Mouse (Mus musculus) embryo, embryonic 9.5 days (tissue): ENCODE results near the gene Tgoln1.

Experiments used
- DNase-seq: peaks from one replicate; pipeline ENCODE4 v3.0.0-alpha.2; 2017; ENCODE audit errors: extremely low spot score

Tgoln1 gene

DNA sequence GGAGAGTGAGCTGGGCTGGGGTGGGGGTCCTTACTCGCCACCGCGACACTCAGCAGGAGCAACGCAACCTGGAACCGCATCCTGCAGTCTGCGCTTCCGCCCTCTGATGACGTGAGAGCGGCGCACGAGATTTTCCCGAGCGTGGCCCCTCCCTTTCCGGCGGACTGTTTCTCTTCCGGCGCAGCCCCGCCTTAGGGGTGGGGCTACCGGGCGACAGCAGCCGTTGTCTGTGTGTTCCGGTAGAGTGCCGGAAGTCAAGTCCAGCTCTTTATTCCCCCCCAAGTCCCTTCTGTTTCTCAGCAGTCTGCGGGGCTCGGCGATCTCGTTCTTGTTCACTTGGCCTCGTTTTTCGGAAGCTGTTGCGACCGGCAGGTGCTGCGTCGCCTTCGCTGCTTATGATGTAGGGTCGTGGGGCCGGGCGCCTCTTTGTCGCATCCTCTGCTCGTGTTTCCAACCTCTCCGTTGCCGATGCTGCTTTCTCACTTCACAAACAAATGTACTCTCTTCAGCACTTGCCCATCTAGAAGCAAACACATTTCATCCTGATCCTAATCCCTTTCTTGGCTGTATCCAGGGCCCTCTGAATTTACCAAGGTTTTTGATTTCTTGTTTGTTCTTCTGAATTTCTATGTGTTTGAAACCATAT, at the start of gene Tgoln1:
TSS of gene Tgoln1 (minus strand) at position 358 of the 646 bp plus-strand sequence.
- DNase-seq, result peak; percentile 91

DNA sequence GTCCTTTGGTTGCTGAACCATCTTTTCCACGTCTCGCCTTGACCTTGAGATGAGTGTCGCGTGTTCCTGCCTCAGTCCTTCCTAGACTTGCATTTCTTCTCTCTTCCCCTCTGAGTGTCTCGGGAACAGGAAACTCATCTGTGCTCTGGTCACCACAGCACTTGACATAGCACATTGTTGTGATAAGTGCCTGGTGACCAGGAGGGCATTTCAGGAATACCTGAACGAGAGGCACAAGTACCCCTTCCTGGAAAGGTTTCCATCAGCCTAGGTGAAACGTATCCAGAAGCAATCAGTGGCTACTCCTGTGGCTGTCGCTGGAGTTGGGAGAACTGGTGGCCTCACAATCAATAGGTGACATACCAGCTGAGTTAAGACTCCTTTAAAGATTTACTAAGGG, 47.5 kb upstream of the Tgoln1 start:
- no peak for DNase-seq

DNA sequence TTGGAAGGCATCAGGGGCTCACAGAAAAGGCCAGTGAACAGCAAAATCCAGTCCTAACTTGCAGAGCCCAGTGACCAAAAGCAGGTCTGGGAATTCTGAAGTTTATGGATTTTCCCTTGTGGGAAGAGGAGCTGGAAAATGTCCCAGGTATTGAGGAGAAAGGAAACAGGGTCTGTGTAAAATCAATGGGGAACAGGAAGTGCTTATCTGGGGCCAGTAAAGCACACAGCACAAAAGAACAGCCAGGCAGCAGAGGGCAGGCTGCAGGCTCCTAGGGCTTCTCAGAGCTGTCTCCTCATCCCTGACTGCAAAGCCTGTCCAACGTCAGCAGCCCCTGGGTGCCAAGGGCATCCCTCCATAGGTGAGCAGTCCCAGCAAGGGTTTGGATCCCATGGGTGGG, 46.2 kb upstream of the Tgoln1 start:
- no peak for DNase-seq

DNA sequence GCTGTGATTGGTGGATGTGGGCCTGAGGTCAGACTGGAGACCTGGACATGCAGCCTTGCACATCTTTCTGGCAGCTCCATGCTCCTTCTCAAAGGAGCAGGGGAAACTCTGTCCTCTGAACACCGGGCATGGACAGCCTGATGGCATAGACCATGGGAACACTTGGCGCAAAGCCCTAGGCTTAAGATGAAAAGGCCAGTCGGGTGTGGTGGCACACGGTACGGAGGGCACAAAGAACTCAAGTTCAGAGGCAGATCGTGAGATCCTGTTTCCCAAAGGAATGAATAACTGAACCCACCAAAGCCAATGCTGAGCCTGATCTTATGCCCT, 43.6 kb upstream of the Tgoln1 start:
- DNase-seq, result no peak

DNA sequence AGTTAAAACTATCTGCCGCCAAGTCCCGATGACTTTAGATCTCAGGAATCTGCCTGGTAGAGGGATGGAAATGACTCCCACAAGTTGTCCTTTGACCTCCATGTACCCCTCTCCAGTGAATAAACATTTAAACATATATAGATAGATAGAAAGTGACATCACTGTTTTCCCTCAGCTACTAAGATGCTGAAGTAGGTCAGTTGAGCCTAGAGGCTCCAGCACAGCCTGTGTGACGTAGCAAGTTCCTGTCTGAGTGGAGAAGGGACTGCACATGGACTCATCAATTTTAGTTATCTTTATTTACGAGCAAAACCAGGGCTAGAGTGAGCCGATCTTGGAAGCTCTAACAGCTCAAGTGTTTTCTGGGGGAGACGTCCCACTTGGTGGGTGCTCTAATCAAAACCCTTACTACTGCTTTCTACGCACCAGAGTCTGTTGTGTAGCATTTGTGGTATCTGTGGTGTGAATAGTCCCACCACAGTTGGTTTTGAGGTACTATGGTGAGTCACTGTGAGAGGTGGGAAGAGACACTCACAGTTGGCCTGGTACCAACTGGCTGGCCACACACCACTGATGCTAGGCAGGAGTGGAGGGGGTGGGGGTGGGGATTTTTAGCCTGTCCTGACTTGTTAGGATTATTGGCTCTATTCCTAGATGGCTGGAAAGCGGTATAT, 43.1 kb upstream of the Tgoln1 start:
- DNase-seq, result no peak

DNA sequence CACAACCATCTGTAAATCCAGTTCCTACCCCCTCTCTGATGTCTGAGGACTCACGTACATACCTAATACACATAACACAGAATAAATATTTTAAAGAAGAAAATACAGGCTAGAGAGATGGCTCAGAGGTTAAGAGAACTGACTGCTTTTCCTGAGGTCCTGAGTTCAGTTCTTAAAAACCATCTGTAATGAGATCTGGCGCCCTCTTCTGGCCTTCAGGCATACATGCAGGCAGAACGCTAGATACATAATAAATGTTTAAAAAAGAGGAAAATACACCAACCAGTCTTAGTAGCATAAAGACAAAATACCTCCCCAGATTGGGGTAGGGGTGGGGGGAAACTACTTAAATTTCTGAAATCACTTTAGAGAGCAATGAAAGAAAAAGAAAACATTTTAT, 41.2 kb upstream of the Tgoln1 start:
- DNase-seq, result no peak

DNA sequence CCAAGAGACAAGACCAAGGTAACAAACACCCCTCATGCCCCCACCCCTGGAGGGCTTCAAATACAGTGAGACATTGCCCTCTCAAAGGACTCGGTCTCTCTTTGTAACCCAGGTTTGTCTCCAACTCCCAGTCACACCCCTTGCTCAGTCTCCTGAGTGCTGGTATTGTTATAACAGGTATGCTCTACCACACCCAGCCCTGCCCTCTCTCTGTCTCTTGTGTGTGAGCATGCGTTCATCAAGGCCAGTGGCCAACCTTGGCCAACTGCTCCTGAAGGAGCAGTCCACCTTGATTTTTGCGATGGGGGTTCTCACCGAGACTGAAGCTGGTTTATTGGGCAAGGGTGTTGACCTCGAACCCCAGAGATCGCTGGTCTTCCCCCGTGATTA, 39.2 kb upstream of the Tgoln1 start:
- DNase-seq, result no peak

DNA sequence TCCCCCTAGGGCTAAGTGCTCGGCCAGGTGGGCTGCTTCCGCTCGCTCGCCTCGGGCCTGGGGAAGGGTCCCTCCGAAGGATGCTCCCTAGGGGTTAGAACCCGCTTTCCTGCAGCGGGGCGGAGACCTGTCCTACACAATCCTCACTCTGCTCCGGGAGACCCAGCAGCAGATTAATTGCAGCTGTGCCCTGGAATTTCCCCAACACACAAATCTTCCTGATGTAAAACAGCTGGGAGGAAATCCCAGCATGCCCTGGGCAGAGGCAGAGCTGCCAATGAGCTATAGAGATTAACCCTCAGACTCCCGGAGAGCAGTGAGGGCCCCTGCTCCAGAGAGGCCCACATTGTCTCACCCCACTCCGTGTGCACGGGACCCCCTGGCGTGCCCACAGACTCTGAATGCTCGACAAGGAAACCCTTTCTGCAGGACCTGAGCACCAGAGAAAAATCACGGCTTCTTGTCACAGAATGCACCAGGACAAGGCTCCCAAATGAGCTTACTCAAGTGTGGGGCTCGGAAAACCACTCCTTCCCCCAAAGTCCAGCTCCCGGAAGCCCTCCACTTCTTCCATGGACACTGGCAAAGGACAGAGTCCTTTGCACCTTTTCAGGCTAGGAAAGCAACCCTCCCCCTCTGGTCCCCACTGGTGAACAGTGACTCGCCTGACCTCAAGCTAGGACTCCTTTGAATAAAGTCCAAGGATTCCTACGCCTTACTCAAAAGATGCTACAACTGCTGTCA, 38.7 kb upstream of the Tgoln1 start:
- DNase-seq, result peak; percentile 72

DNA sequence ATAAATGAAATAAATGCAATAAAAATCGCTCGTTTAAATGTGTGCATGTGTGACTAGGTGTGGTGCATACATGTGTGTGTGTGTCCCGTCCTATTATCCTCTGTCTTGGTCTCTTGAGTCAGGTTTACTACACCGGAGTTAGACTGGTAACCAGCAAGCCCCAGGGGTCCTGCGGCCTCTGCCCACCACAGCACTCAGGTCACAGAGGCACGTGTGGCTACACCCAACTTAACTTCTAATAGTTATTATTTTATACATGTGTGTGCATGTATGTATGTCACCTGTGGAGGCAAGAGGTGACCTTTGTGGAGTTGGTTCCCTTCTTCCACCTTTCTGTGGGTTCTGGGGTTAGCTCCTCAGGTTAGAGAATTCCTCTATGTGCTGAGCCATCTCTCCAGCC, 37.6 kb upstream of the Tgoln1 start:
- DNase-seq, result no peak

DNA sequence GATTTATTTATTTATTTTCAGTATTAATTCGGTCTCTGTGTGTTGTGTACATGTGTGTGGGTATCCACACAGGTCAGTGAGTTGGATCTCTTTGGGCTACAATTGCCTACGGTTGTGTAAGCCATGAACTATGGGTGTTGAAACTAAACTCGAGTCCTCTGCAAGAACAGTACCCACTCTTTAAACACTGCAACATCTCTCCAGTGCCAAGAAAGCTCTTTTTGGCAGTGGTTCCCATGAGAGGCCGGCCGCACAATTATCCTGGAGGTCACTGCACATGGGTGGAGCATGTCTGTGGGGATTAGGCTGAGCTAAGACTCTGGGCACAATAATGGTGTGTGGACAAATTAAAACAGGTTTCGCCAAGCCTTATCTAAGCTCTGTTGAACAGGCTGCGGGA, 36.6 kb upstream of the Tgoln1 start:
- no peak for DNase-seq

DNA sequence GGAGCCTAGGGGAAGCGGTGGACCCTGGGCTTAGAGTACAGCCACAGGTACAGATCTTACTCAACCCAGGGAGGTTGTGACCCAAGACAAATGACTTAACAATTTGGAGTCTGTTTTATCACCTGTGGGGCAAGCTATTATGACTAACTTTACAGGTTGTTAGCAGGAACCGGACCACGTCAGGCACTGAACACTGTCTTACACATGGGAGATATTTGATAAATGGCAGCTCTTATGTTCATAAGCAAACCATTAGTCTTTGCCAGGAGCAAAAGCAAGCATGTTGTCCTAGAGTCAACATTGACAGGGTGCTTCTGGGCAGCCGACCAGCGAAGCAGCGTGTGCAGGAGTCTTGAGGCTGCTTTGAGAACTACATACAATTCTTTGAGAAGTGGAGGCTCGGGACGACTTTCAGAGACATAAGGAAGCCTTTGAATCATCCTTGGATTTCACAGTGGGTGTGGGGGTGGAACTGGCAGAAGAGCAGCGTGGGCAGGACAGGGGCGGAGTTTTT, 33.6 kb upstream of the Tgoln1 start:
- no peak for DNase-seq

DNA sequence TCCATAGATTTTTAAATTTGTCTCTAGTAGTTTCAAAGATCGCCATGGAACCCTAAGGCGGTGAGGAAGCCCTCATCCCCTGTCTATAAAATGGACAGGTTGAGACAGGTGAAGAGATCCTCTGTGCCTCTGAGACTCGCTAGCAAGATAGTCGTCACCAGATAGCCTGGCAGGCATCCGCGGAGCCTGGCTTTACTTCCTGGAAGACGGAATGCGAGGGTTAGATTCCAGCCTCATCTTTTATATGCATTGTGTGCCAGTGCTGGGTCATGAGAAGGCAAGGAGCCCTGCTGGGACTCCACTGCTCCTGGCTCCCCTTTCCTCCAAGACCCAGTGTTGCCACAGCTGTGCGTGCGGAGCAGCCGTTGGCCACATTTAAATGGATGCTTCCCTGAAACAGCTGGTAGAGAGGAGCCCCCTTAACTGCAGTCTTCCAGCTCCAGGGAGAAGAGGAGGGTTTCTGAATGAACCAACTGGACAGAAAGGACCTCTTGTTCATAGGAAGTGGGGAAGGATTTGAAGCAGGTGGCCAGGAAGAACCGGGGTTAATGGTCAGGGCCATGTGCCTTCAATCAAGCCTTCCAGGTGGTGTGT, 31.3 kb upstream of the Tgoln1 start:
- DNase-seq, result no peak

DNA sequence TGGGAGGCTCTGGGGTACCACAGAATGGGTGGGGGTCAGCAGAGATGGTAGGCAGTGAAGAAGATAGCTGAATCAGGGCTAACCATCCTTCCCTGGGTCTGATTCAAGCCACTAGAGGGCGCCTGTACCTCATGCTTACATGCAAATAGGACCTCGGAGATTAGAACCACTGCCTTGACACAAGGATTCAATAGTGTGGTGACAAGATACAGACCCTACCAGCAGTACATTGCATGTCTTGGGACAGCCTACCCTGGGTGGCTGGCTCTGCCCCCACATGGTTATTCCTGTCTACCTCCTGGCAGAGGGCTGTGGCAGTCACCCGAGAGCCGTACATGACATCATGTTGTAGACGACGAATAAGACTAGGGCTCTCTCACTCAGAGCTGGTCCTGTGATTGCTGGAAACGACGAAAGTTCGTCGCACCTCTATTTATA, 30.6 kb upstream of the Tgoln1 start:
- DNase-seq, result peak; percentile 73

DNA sequence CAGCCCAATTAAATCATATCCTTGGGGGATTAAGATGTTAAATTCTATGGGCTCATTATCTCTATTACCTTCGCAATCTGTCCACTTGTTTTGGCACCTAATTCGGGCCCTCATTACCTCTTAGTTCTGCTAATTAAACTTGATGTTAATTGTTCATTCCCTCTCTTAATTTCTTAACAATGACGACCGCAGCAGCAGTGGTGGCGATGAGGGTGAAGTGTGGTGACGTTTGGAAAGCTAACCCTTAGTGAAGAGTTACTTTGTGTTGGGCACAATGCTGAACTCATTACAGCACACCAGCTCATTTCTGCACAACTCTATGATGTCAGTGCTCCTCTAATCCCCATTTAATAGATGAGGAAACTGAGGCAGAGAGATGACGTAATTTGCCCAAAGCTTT, 28.6 kb upstream of the Tgoln1 start:
- DNase-seq, result no peak

DNA sequence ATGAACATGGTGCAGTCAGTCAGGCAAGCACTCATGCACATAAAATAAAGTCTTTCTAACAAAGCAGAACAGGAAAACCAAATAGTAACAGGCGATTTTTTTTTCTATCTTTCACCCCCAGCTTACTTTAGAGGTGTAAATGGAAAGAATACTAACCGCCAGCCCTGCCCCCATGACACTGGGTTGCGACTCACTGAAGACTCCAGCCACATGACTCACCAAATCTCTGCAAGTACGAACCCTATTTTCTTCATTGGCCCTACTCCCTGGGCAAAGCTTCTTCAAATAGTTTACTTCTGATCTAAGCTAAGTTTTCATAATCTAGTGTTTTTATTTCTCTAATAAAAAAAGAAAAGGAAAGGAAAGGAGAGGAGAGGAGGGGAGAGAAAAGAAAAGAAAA, 27.8 kb upstream of the Tgoln1 start:
- DNase-seq, result no peak

DNA sequence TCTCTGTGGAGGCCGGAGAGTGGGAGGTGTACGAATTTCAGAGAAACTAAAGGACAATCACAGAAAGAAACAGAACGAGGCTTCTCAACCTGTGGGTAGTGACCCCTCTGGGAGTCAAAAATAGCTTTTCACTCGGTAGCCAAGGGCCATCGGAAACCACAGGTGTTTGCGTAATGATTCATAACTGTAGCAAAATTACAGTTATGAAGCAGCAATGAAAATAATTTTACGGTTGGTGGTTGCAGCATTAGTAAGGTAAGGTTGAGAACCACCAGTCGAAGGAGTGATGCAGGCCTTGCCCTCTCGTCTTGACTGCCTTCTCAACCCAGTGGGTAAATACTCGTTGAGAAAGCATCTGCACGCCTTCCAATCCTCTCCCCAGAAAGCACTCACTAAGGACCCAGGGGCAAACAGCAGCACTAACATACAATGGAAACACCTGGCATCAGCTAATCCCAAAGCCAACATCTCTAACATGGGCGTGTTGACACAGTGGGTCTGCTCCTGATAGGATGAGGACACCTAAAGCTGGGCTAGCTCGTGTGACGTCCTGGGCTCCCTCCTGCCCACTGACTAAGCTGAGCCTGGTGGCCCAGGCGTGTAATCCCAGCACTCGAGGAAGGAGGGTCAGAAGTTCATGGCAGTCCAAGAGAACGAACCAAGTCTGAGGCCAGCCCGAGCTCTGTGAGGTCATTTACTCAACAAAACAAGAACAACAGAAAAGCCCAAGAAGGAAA, 24.6 kb upstream of the Tgoln1 start:
- DNase-seq, result no peak

DNA sequence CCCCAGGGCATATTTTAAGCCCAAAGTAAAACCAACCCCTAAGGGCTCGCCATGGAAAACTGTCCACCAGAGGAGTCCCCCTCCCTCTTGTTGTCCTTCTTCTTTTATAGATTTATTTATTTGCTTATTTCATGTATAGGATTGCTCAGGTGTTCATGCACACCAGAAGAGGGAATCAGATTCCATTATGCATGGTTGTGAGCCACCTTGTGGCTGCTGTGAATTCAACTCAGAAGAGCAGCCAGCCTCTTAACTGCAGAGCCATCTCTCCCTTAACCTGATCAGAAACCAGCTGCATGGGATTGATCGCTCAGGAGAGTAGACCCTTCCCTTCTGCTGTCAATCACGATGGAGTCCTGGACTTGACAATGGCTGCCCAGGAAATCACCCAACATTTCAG, 20.1 kb upstream of the Tgoln1 start:
- DNase-seq, result no peak

DNA sequence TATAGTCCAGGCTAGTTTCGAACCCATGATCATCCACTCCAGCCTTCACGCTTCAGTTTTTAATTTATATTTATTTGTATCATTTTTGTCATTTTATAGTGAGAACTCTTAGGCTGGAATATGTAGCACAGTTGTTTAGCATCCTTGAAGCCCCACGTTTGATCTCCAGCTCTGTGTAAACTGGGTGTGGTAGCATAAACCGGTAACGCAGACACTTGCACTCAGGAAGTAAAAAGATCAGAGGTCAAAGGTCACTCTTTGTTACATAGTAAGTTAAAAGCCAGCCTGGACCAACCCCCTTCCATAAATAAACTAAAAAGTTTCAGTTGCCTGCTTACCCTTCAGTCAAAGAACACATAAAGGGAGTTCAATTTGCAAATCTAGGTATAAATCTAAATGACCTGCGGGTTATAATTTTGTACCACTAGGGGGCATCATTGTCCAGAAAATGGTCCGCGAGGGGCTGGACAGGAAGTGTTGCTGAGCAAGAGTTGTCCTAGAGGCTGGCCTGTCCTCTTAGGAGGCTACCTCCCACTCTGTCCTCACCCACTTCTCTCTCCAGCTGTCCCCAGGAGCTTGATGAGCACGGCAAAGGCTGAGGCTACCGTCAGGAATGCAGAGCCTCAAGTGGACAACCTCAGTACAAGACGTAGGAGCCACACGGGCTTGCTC, 19.1 kb upstream of the Tgoln1 start:
- DNase-seq, result peak; percentile 81

DNA sequence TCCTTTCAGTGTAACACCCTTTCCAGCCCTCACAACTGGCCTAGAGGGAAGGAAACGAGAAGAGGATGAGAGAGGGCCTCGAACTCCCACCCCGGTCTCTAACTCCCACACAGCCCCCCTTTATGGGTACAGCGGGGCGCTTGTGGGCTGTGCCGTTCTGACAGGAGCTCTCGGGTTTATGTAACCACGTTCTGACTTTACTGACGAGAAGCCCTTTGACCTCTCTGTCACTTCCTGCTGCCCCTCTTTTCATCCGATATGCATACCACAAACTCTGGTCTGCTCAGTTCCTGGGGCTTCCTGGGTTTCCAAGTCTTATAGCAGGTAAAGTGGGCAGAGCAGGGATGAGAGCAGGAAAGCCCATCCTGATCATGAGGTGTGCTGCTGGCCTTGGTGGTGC, 17.5 kb upstream of the Tgoln1 start:
- DNase-seq, result no peak

DNA sequence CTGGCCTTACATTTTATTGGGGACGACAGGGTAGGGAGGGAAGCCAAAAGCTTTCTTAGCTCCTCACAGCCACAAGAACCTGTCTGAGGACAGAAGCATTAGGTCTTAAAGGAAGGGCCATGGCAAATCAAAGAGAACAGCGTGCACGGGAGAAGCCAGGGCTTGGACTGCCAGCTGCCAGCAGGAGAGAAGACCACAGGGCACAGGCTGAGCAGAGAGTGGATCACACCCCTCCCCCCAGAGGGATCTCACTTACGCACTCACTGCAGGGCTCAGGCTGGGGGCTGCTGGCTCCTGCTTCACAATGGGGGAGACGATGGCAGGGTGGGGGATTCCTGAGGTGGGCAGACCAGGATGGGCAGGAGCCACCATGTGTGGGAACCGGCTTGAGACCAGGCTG, 14.9 kb upstream of the Tgoln1 start:
- no peak for DNase-seq

DNA sequence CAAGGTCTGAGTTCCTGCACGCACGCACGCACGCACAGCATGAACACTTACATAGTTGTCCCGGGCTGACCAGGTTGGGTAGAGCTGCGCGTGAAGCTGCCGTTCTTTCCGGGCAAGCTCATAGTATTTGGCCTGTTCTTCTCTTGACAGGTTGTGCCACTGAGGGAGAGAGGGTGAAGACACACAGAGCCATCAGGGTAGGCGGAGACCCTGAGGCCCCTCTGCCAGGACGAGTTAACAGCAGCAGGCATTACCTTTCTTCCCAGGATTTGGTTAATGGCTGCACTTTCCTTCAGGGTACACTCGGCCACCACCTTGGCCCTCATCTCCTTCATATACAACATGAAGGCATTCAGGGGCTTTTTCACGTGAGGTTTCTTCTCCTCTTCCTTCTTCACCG, 14.2 kb upstream of the Tgoln1 start:
- no peak for DNase-seq
